Mouse (Mus musculus): ENCODE measurements around the gene Camta1. TPM values are rescaled to one million over a fixed set of nuclear protein-coding genes. Genes with fewer than 3 reads are reported as not detected.

The Camta1 gene
- polyA plus RNA-seq, 1 experiment, result 13.4 TPM

GRCm38 (mm10) chr4:151567105-151567504, 294.6 kb downstream of the Camta1 start:
- no peak overlapping the region for H3K4me3 ChIP-seq (replicated peaks)
- no peaks in the 10 kb centered on the region for H3K36me3 ChIP-seq (replicated peaks; ENCODE audit: low read length)
- H3K27me3 ChIP-seq (replicated peaks), result peaks cover 4% of the 10 kb centered on the region
- H3K9me3 ChIP-seq, result peaks cover 3% of the 10 kb centered on the region; the same call in 1 of the 2 replicates
- no peaks in the 10 kb centered on the region for H3K4me1 ChIP-seq
- no peak for TF ChIP-seq FLI1 (IDR thresholded peaks at IDR 0.05; ENCODE audit: low read length)
- no peak for TF ChIP-seq GATA1 (IDR thresholded peaks at IDR 0.05; ENCODE audit: borderline replicate concordance, low read length)

GRCm38 (mm10) chr4:151555505-151555904, 306.2 kb downstream of the Camta1 start:
- H3K9me3 ChIP-seq, result peaks cover 15% of the 10 kb centered on the region
- H3K27me3 ChIP-seq (replicated peaks), result peaks cover 3% of the 10 kb centered on the region
- no peak overlapping the region for H3K4me3 ChIP-seq (replicated peaks)
- H3K4me1 ChIP-seq, result no peaks in the 10 kb centered on the region
- H3K36me3 ChIP-seq (replicated peaks; ENCODE audit: low read length), result no peaks in the 10 kb centered on the region
- no peak for TF ChIP-seq GATA1 (IDR thresholded peaks at IDR 0.05; ENCODE audit: borderline replicate concordance, low read length)
- TF ChIP-seq FLI1 (IDR thresholded peaks at IDR 0.05; ENCODE audit: low read length), result no peak

GRCm38 (mm10) chr4:151549523-151549922, 312.2 kb downstream of the Camta1 start:
- H3K4me3 ChIP-seq (replicated peaks), result no peak overlapping the region
- H3K27me3 ChIP-seq (replicated peaks), result peaks cover 5% of the 10 kb centered on the region
- TF ChIP-seq GATA1 (IDR thresholded peaks at IDR 0.05; ENCODE audit: borderline replicate concordance, low read length), result no peak
- no peak for TF ChIP-seq FLI1 (IDR thresholded peaks at IDR 0.05; ENCODE audit: low read length)
- H3K9me3 ChIP-seq, result peaks cover 3% of the 10 kb centered on the region; the same call in 1 of the 2 replicates
- no peaks in the 10 kb centered on the region for H3K36me3 ChIP-seq (replicated peaks; ENCODE audit: low read length)
- H3K4me1 ChIP-seq, result peaks cover 3% of the 10 kb centered on the region; the same call in 1 of the 2 replicates

DNA sequence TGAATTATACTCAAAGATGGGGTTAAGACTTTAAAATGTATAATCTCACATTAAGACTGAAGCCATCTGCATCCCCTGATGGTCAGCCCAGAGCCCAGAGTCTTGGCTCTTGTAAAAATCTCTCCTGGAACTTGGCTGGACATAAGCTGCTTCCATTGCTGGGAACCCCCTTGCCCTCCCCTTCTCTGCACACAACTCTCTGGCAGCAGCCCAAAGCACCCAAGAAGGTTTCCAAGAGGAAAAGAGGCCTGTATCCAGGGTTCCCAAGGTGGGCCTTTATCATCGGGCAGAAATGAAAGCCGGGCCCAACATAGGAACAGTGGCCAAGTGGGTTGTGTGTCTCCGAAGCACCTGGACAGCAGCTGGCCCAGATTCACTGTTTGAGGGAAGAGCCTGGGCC, 316.2 kb downstream of the Camta1 start:
- Histone ChIP-seq H3K9me3 (peaks cover 12% of the 10 kb centered on the region; the same call in 1 of the 2 replicates), H3K36me3 (replicated peaks; ENCODE audit: low read length) (no peaks in the 10 kb centered on the region), H3K4me1 (peaks cover 3% of the 10 kb centered on the region; the same call in 1 of the 2 replicates), H3K4me3 (replicated peaks) (no peak overlapping the region), H3K27me3 (replicated peaks) (peaks cover 2% of the 10 kb centered on the region)
- TF ChIP-seq GATA1 (IDR thresholded peaks at IDR 0.05; ENCODE audit: borderline replicate concordance, low read length) (no peak), FLI1 (IDR thresholded peaks at IDR 0.05; ENCODE audit: low read length) (no peak)

GRCm38 (mm10) chr4:151544191-151544590, 317.5 kb downstream of the Camta1 start:
- Histone ChIP-seq H3K36me3 (replicated peaks; ENCODE audit: low read length) (no peaks in the 10 kb centered on the region), H3K4me1 (peaks cover 3% of the 10 kb centered on the region; the same call in 1 of the 2 replicates), H3K27me3 (replicated peaks) (peaks cover 5% of the 10 kb centered on the region), H3K9me3 (peaks cover 14% of the 10 kb centered on the region), H3K4me3 (replicated peaks) (no peak overlapping the region)
- TF ChIP-seq FLI1 (IDR thresholded peaks at IDR 0.05; ENCODE audit: low read length), result no peak
- no peak for TF ChIP-seq GATA1 (IDR thresholded peaks at IDR 0.05; ENCODE audit: borderline replicate concordance, low read length)

GRCm38 (mm10) chr4:151540546-151540945, 321.1 kb downstream of the Camta1 start:
- no peak for TF ChIP-seq FLI1 (IDR thresholded peaks at IDR 0.05; ENCODE audit: low read length)
- no peak for TF ChIP-seq GATA1 (IDR thresholded peaks at IDR 0.05; ENCODE audit: borderline replicate concordance, low read length)
- peaks cover 11% of the 10 kb centered on the region for H3K9me3 ChIP-seq
- H3K36me3 ChIP-seq (replicated peaks; ENCODE audit: low read length), result no peaks in the 10 kb centered on the region
- no peaks in the 10 kb centered on the region for H3K4me1 ChIP-seq
- H3K27me3 ChIP-seq (replicated peaks), result peaks cover 3% of the 10 kb centered on the region
- no peak overlapping the region for H3K4me3 ChIP-seq (replicated peaks)

- peak overlapping the region; percentile 50 for H3K4me3 ChIP-seq (replicated peaks)
- no peaks in the 10 kb centered on the region for H3K4me1 ChIP-seq
- H3K36me3 ChIP-seq (replicated peaks; ENCODE audit: low read length), result no peaks in the 10 kb centered on the region
- peaks cover 3% of the 10 kb centered on the region for H3K27me3 ChIP-seq (replicated peaks)
- TF ChIP-seq FLI1 (IDR thresholded peaks at IDR 0.05; ENCODE audit: low read length) (no peak), GATA1 (IDR thresholded peaks at IDR 0.05; ENCODE audit: borderline replicate concordance, low read length) (no peak)
- peaks cover 11% of the 10 kb centered on the region for H3K9me3 ChIP-seq
Observed at GRCm38 (mm10) chr4:151539881-151540280, 321.8 kb downstream of the Camta1 start.

DNA sequence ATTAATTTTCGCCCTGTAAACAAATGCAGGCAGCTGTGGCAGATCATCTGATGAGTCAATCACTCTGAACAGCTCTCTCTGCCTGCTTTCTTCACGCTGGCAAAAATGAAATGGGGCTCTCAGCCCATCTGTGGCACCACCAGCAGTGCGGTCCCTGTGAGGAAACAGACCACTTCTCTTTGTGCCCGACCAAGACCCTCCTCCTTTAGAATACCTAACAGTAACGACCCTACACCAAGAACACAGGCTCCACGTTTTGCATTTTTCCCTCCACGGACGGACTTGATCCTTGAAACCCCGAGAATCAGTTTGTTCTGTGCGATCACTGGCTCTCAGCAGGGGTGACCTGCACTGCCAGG, 322.5 kb downstream of the Camta1 start:
- peaks cover 11% of the 10 kb centered on the region for H3K9me3 ChIP-seq
- H3K4me1 ChIP-seq, result no peaks in the 10 kb centered on the region
- no peaks in the 10 kb centered on the region for H3K36me3 ChIP-seq (replicated peaks; ENCODE audit: low read length)
- TF ChIP-seq GATA1 (IDR thresholded peaks at IDR 0.05; ENCODE audit: borderline replicate concordance, low read length) (no peak), FLI1 (IDR thresholded peaks at IDR 0.05; ENCODE audit: low read length) (no peak)
- H3K27me3 ChIP-seq (replicated peaks), result peaks cover 3% of the 10 kb centered on the region
- H3K4me3 ChIP-seq (replicated peaks), result no peak overlapping the region

- TF ChIP-seq FLI1 (IDR thresholded peaks at IDR 0.05; ENCODE audit: low read length) (no peak), GATA1 (IDR thresholded peaks at IDR 0.05; ENCODE audit: borderline replicate concordance, low read length) (no peak)
Observed at GRCm38 (mm10) chr4:151538446-151539166, 323.1 kb downstream of the Camta1 start.

GRCm38 (mm10) chr4:151535916-151536450, 325.7 kb downstream of the Camta1 start:
- H3K4me1 ChIP-seq, result no peaks in the 10 kb centered on the region
- TF ChIP-seq FLI1 (IDR thresholded peaks at IDR 0.05; ENCODE audit: low read length) (no peak), GATA1 (IDR thresholded peaks at IDR 0.05; ENCODE audit: borderline replicate concordance, low read length) (no peak)
- no peak overlapping the region for H3K4me3 ChIP-seq (replicated peaks)
- H3K36me3 ChIP-seq (replicated peaks; ENCODE audit: low read length), result no peaks in the 10 kb centered on the region
- peaks cover 13% of the 10 kb centered on the region for H3K9me3 ChIP-seq
- peaks cover 3% of the 10 kb centered on the region for H3K27me3 ChIP-seq (replicated peaks)

More at GRCm38 (mm10) chr4:151538446-151539166, 323.1 kb downstream of the Camta1 start:
- Histone ChIP-seq H3K9me3 (peaks cover 11% of the 10 kb centered on the region), H3K27me3 (replicated peaks) (peaks cover 3% of the 10 kb centered on the region), H3K36me3 (replicated peaks; ENCODE audit: low read length) (no peaks in the 10 kb centered on the region), H3K4me1 (no peaks in the 10 kb centered on the region), H3K4me3 (replicated peaks) (no peak overlapping the region)
